Mouse (Mus musculus) small intestine, adult 2 months (tissue): ENCODE measurements around the gene Polr1b.

Experiments
- CTCF ChIP-seq: fragments of 200-500 bp; IDR thresholded peaks from 2 replicates; pipeline ENCODE4 v1.5.1; 2012; ENCODE audit warnings: low read depth, mild to moderate bottlenecking, control low read depth, inconsistent platforms, low read length, moderate library complexity, mixed read lengths; ENCODE audit not compliant: insufficient replicate concordance, insufficient read length; ENCODE audit errors: extremely low read depth
- POLR2A ChIP-seq: fragments of 200-500 bp; IDR thresholded peaks from 2 replicates; pipeline ENCODE4 v1.6.1; 2012; ENCODE audit warnings: low read depth, mild to moderate bottlenecking, control low read depth, inconsistent platforms, low read length, moderate library complexity

DNA sequence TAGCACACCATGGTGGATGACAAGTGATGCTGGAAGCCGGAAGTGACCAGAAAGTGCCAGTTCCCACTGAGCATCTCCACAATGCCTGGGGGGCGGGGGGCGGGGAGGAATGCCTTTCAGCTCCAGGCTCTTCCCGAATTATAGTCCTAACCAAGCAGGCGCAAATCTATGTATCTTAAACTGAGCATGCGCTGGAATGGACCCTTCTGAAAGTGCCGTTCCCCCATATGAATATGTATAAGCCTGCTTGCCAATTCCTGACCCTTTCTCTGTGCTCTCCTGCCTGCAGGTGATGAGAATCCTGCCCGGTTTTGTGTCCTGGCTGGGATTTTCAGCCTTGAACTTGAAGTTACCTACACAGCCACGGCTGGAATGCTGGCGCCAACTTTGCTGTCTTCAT lies 72.6 kb downstream of the Polr1b start:
- TF ChIP-seq CTCF: no peak
- no peak for TF ChIP-seq POLR2A
